Mouse (Mus musculus) thymus, postnatal 4 days (tissue): ENCODE data around the gene Fam78b.

Experiments
- DNase-seq: peaks from one replicate; pipeline ENCODE4 v3.0.0; 2021

Fam78b gene

GRCm38 (mm10) chr1:167001174-167001843 is at the start of gene Fam78b:
Gene Fam78b (plus strand): TSS chr1:167001417.
- DNase-seq, result peak; percentile 46

- DNase-seq, result peak; percentile 22
Observed at GRCm38 (mm10) chr1:166964508-166964907, 36.7 kb upstream of the Fam78b start.

- DNase-seq, result no peak
Observed at GRCm38 (mm10) chr1:166968271-166968670, 32.9 kb upstream of the Fam78b start.

GRCm38 (mm10) chr1:166973731-166974130 is 27.5 kb upstream of the Fam78b start:
- DNase-seq, result no peak

- no peak for DNase-seq
Observed at GRCm38 (mm10) chr1:166978611-166979010, 22.6 kb upstream of the Fam78b start.

- no peak for DNase-seq
Observed at GRCm38 (mm10) chr1:166994266-166994665, 7.0 kb upstream of the Fam78b start.

GRCm38 (mm10) chr1:166996250-166996649 is 5.0 kb upstream of the Fam78b start:
- no peak for DNase-seq

GRCm38 (mm10) chr1:166996811-166997210 is 4.4 kb upstream of the Fam78b start:
- no peak for DNase-seq

- peak; percentile 93 for DNase-seq
Observed at GRCm38 (mm10) chr1:167000529-167001173, 566 bp upstream of the Fam78b start.

- peak; percentile 19 for DNase-seq
Observed at GRCm38 (mm10) chr1:167001844-167002485, 748 bp downstream of the Fam78b start.

- DNase-seq, result peak; percentile 25
Observed at GRCm38 (mm10) chr1:167002486-167002850, 1.3 kb downstream of the Fam78b start.

- no peak for DNase-seq
Observed at GRCm38 (mm10) chr1:167004621-167005020, 3.4 kb downstream of the Fam78b start.

GRCm38 (mm10) chr1:167007341-167007740 is 6.1 kb downstream of the Fam78b start:
- no peak for DNase-seq

GRCm38 (mm10) chr1:167010190-167010589 is 9.0 kb downstream of the Fam78b start:
- DNase-seq, result no peak

GRCm38 (mm10) chr1:167011301-167011700 is 10.1 kb downstream of the Fam78b start:
- no peak for DNase-seq

GRCm38 (mm10) chr1:167012616-167013015 is 11.4 kb downstream of the Fam78b start:
- DNase-seq, result no peak

GRCm38 (mm10) chr1:167013234-167013864 is 12.1 kb downstream of the Fam78b start:
- DNase-seq, result no peak

- DNase-seq, result no peak
Observed at GRCm38 (mm10) chr1:167016269-167016668, 15.1 kb downstream of the Fam78b start.

GRCm38 (mm10) chr1:167022001-167022424 is 20.8 kb downstream of the Fam78b start:
- DNase-seq, result no peak

GRCm38 (mm10) chr1:167022541-167023121 is 21.4 kb downstream of the Fam78b start:
- no peak for DNase-seq

- no peak for DNase-seq
Observed at GRCm38 (mm10) chr1:167023794-167024193, 22.6 kb downstream of the Fam78b start.

GRCm38 (mm10) chr1:167024961-167025360 is 23.7 kb downstream of the Fam78b start:
- no peak for DNase-seq

GRCm38 (mm10) chr1:167032046-167032648 is 30.9 kb downstream of the Fam78b start:
- no peak for DNase-seq
